Mouse (Mus musculus) frontal cortex, postnatal 10 days (tissue): ENCODE data around the gene Sectm1a.
"Not testable (repeated sequence)": the region's sequence is repeated elsewhere in the genome, so short reads cannot be mapped to it uniquely, and the experiment has no call there.

ENCODE experiments used
- DNase-seq, 2 experiments: peaks; one replicate each; pipeline ENCODE4 v3.0.0; 2022; ENCODE audit warnings: low spot score in 2 of 2, mixed read lengths in 1 of 2

Sectm1a gene

GRCm38 (mm10) chr11:121047826-121048399 is 33.1 kb downstream of the Sectm1a start:
- no peak for DNase-seq

GRCm38 (mm10) chr11:121045286-121045685 is 35.7 kb downstream of the Sectm1a start:
- DNase-seq: no peak

DNA sequence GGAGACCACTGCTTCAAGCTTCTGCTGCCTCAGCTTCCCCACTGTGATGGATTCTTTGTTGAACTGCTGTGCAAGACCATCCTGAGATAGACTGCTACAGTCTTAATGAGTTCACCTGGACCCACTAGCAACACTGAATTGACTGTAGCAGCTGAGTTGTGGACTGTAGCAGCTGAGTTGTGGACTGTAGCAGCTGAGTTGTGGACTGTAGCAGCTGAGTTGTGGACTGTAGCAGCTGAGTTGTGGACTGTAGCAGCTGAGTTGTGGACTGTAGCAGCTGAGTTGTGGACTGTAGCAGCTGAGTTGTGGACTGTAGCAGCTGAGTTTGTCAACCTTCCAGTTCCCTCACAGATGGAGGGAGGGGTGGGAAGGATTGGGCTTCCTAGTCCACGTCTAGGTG is 38.0 kb downstream of the Sectm1a start:
- DNase-seq: not testable (repeated sequence)

DNA sequence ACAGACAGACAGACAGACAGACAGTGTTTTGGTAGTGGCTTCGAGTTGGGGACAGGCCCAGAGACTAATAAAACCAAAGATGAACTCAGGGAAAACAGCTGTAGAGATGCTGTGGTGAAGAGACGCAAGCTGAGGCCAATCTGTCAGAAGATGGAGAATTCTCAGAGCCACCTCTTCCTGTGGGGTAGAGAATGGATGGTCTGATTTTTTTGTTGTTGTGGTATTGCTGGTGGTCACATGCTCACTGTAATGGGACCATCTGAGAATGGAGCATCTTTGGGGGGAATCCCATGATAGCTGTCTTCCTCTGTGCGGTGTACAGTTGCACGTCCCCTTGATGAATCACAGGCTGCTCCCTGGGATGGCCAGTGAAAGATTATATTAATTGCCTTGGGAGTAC is 38.5 kb downstream of the Sectm1a start:
- DNase-seq: no peak

DNA sequence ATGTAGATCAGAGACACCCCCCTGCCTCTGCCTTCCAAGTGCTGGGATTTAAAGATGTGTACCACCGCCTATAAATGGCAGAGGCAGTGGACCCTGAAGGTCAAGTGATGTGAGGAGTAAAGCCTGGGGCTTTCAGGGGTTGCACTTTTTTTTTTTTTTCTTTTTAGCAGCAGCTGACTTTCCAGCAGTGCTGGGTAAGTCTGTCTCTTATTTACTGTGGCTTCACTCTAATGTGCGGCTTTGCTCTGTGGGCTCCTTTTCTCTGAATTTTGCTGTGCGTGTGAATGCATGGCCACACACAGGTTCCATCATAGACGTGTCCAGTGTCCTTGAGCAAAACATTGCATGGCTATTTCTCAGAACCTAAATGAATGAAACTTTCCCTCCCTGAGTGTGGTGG is 39.4 kb downstream of the Sectm1a start:
- no peak for DNase-seq

- peak; percentile 58 to 78 for DNase-seq
Observed at GRCm38 (mm10) chr11:121041212-121041611, 39.8 kb downstream of the Sectm1a start.

GRCm38 (mm10) chr11:121039302-121039701 is 41.7 kb downstream of the Sectm1a start, which contains the start of gene Cd7:
TSS of gene Cd7 (minus strand) at chr11:121039418.
- DNase-seq: no peak

DNA sequence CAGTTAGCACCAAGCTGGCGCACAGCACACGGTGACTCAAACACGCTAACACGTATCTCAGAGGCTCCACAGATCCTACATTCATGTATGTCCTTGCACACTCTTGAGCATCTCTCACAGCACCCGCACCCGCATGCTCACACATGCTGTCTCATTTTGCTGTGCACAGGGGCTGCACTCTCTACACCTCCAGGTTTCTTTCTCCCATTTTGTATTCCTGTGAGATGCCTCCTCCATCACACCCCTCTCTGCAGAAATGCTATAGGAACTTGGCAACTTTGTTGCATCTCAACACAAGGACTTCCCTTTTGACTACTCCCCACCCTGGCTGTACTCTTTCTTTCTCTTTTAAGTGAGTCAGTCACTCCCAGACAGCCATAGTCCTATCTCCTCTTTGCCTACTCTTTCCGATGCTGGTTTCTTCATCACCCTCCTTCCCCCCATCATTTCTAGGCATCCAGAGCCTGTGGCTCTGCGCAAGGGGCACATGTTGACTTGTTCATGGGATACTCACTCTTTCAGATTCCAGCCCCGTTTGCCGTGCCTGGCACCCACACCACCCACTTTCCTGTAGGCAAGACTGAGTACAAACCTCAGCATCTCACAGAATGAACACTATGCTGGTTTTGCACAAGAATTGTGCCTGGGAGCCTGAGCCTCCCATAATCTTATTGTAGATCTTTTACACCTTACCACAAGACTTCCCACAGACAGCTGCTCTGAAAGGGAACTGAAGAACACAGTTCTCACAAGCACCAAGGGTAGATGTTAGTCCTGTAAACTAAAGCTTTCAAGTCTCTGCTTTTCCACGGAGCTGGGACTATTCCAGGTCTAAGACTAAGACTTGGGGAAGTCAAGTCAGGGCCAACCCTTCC is 42.4 kb downstream of the Sectm1a start:
- DNase-seq: no peak

GRCm38 (mm10) chr11:121033118-121033517 is 47.9 kb downstream of the Sectm1a start:
- DNase-seq: no peak

DNA sequence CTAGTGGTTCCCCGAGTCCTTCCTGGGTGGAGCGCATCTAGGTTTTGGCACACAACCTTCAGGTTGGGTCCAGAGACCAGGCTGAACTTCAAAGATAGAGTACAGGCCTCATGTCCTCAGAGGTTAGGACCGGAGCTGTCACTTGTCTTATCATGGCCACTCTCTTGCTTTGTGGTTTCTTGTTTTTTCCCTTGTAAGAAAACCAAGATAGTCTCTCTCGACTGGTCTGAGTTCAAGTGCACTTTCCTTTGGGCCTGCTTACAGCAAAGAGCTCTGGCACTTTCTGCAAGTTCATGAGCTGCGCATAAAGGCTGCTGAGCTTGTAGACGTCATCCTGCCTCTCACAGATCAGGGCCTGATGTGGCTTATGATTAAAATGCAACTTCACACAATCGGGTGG is 53.8 kb downstream of the Sectm1a start:
- no peak for DNase-seq

DNA sequence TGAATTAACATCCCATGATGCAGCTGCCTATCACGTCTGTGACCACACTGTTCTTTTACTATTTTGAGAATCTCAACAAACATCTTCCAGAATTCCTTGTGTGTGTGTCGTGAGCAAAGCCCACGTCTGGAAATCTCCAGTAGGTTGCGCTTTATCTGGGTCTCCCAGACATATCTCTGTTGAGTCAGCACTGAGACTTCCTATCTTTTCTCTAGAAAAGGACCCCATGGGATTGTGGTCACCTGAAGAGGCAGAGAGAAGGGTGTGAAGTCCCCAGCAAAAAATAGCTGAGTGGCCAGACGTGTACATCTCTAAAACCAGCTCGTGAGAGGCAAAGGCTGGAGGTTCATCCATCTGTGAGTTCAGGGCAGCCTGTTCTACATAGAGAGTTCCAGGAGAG is 56.9 kb downstream of the Sectm1a start:
- DNase-seq: no peak

- DNase-seq: no peak
Observed at GRCm38 (mm10) chr11:121019501-121019900, 61.5 kb downstream of the Sectm1a start.

GRCm38 (mm10) chr11:121017703-121018102 is 63.3 kb downstream of the Sectm1a start:
- peak in 1 of 2 experiments; percentile 60 for DNase-seq
